Mouse (Mus musculus) retina, adult 2 months (tissue): Measurements from ENCODE around the gene Tmem169.
"Not testable (repeated sequence)": the region's sequence is repeated elsewhere in the genome, so short reads cannot be mapped to it uniquely, and the experiment has no call there.

Experiments
- DNase-seq: peaks from one replicate; pipeline ENCODE4 v3.0.0-alpha.2; 2012; ENCODE audit warnings: low read depth, low spot score

Tmem169 gene

DNA sequence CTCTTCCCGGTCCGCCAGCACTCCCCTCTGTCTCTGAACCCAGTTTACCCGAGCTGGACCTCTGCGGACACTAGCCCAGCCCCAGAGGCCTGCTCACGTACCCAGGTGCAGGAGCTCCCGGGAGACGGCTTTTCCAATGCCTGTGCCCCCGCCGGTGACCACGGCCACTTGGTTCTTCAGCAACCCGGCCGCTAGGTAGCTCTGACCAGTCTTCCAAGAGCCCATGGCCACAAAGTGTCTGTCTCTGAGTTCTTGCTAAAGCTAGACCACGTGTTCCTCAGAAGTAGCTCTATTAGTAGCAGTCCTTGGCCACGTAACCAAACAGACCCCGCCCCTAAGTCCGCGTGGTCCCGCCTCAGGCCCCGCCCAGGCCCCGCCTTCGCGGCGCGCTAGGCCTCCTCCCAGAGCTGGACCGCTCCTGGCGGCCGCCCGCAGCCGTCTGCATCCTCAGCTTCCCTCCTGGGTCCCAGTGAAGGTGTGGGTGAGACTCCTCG, at the start of gene Tmem169, which contains the start of gene Pecr:
TSS of gene Tmem169 (plus strand) at position 378 of the 494 bp plus-strand sequence.
TSS of gene Pecr (minus strand) at position 323 of the 494 bp plus-strand sequence.
- DNase-seq = peak; percentile 77

GRCm38 (mm10) chr1:72236363-72237006, 47.7 kb upstream of the Tmem169 start:
- not testable (repeated sequence) for DNase-seq

DNA sequence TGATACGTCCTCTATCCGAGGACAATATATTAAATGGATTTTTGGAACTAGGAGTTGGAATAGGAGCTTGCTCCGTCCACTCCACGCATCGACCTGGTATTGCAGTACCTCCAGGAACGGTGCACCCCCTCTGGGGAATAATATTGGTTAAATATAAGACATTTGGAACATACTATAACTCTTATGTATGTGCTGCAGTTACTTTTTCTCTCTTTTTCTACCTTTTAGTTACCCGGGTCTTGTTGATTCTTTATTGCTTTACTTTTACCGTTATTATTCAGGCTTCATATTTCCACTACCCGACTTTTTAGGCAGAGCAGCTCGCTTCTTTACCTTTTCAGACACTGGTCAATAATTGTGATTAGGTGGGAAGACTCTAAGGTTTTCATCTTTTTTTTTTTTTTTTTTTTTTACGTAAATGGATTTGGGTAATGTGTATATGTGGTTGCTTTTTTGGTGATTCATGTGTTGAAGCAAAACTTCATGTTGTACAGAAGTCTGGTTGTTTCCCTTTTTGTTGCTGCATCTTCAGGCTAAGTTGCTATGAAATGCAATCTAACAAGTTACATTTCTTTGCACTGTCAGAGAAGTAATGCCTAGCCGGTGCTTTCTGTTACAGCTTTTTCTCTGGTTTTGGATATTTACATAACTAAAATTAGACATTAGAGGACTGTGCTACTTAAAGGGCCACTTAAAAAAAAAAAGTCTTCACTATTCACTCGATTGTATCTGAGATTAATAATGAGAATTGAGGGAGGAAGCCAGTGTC, 47.0 kb upstream of the Tmem169 start:
- DNase-seq = no peak

- no peak for DNase-seq
Observed at GRCm38 (mm10) chr1:72238016-72238580, 46.1 kb upstream of the Tmem169 start.

DNA sequence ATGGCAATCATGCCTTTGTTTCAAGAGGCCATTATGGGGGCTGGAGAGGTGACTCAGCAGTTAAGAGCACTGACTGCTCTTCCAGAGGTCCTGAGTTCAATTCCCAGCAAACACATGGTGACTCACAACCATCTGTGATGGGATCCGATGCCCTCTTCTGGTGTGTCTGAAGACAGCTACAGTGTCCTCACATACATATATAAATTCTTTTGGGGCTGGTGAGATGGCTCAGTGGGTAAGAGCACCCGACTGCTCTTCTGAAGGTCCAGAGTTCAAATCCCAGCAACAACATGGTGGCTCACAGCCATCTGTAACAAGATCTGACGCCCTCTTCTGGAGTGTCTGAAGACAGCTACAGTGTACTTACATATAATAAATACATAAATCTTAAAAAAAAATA, 45.1 kb upstream of the Tmem169 start:
- DNase-seq = not testable (repeated sequence)

DNA sequence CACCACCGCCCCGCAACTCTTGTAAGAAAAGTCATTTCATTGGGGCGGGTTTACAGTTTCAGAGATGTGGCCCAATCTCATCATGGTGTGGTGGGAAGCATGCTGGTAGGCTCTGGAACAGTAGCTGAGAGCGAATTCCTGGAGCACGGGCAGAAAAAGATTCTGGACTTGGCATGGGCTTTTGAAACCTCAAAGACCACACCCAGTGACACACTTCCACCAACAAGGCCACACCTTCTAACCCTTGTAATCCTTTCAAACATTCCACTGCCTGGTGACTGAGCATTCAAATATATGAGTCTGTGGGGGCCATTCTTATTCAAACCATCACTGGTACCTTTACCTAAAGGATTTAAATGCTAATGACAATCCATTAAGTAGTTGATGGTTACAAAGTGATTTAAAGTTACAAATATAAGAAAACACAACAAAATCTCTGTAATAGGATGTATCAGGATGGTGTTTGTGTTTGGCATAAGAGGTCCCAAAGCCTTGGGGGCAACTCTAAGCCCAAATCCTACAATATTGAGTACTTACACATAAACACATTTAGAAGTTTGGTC, 41.5 kb upstream of the Tmem169 start:
- DNase-seq = no peak

DNA sequence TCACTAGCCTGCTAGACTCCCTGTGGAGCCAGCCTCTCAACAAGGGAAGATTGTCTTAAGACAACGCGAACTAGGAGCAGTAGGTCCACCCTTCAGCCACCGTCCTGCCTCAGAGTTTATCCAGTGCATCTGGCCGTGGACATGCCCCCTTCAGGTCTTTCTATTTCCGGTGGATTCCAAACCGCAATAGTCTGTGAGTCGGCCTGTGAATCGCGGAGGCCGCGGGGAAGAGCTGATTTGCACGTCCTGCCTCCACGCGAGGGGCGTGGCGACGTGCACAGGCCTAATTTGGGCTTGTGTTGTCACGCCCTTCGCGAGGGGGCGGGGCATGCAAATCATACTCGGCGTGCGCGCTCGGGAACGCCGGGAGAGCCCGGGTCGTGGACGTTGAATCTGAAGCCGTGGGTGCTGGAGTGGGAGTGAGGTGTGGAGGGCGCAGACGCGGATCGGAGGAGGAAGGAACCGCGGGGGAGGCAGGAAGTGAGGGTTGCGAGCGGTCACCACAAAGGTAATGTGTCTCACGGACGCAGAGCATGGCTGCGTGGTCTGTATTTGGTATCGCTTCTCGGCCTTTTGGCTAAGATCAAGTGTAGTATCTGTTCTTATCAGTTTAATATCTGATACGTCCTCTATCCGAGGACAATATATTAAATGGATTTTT, 40.4 kb upstream of the Tmem169 start:
- peak; percentile 96 for DNase-seq

DNA sequence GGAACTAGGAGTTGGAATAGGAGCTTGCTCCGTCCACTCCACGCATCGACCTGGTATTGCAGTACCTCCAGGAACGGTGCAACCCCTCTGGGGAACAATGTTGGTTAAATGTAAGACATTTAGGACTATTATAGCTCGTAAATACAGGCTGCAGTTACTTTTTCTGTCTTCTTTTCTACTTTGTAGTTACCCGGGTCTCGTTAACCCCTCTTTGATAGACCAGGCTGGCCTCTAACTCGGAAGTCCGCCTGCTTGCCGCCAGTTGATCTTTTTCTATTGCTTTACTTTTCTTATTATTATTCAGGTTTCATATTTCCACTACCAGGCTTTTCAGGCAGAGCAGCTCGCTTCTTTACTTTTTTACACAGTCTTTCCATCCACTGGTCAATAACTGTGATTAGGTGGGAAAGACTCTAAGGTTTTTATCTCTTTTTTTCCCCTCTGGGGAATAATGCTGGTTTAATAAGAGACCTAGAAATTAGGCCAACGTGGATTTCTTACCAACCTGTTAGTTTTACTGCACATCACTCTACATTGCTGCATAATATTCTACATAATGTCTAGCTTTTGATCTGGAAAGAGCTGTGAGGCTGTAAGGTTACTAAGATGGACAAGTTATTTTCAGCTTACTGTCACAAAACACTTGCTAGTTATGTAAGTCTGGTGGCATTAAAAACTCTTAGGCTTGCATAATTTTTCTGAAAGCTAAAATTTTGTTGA, 39.7 kb upstream of the Tmem169 start:
- DNase-seq = no peak

DNA sequence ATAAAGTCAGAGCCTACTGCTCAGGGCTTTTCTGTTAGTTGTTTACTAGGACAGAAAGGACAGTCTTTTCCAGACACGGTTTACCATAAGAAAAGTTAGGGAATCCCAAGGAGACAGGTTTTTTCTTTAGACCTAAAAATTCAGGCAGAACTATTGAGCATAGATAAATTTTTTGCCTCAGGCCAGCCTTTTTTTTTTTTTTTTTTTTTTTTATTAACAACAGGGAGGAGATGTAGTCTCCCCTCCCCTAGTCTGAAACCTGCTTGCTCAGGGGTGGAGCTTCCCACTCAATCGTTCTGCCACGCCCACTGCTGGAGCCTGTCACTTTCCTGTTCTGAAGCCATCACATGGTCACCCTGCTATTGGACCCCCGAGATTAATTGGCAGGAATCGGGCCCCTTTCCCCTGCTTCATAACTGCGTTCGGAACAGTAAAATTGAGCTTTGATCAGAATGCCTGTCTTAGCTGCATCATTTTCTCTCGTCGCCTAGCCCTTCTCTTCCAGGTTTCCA, 35.9 kb upstream of the Tmem169 start:
- not testable (repeated sequence) for DNase-seq

DNA sequence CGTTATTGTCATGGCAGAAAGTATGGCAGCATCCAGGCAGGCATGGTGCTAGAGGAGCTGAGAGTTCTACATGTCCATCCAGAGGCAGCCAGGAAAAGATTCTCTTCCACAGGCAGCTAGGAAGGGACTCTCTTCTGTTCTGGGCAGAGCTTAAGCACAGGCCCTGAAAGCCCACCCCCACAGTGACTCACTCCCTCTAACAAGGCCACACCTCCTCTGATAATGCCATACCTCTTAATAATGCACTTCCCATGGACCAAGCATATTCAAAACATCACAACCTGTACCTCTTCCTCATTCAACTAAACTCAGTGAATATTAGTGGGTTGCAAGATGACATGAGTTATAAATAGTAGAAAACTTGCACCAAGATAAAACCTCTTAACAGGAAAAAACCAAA, 32.4 kb upstream of the Tmem169 start:
- DNase-seq = no peak

DNA sequence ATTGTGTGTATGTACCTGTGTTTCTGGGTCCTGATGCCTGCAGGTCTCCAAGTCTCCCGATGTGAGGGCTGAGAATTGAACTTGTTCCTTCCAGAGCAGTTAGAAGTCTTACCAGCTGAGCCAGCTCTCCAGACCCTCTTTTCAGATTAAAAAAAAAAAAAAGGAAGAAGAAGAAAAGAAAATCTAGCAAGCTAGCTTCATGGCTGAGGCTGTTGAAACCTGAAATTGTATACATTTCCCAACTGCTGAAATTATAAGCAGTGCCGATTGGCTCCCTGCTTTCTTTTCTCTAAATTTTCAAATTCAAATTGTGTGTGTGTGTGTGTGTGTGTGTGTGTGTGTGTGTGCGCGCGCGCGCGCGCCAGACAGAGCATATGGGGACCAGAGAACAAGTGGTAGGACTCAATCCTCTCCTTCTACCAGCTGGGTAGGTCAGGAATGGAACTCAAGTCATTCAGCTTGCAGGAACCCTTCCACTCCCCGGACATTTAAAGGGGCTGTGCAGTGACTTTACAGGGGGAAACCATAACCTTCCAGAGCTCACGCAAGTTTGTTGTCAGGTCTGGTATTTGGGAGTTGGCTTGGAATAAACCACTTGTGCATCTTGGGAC, 30.2 kb upstream of the Tmem169 start:
- DNase-seq = no peak

- DNase-seq = peak; percentile 79
Observed at GRCm38 (mm10) chr1:72254545-72255061, 29.6 kb upstream of the Tmem169 start.

- DNase-seq = no peak
Observed at GRCm38 (mm10) chr1:72255062-72255853, 28.9 kb upstream of the Tmem169 start.

DNA sequence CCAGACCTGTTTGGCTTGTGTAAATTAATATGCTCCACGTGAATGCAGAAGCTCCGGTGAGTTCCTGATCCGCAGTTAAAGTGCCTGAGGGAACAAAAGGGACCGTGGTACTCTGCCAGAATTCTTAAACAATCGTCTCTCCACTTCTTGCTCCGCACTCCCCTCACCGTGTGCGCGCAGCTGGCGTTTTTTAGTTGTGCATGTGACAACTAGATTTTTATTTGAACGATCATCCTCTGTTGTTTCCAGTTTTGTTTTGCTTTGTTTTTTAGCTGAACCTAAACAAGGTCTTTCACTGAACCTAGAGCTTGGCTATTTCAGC, 28.4 kb upstream of the Tmem169 start:
- DNase-seq = no peak

GRCm38 (mm10) chr1:72256381-72257256, 27.6 kb upstream of the Tmem169 start:
- DNase-seq = no peak

- DNase-seq = no peak
Observed at GRCm38 (mm10) chr1:72263099-72263498, 21.1 kb upstream of the Tmem169 start.

DNA sequence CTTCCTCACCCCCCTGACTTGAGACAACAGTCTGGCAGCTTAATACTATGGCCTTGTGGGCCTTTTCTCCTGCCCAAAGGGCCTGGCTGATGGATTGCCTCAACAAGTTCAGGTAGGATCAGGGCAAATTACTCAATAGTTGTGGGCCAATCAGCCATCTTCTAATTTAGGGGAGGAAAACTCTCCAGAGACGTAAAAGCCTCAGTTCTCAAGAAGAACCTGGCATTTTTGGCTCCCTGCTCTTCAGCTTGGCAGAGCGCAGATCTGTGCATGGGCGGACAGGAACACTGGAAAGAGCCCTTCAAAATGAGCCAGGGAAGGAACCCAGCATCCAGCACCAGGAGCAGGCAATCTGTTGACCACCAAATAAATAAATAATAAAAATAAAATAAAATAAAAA, 6.1 kb upstream of the Tmem169 start:
- DNase-seq = no peak

- no peak for DNase-seq
Observed at GRCm38 (mm10) chr1:72282604-72283003, 1.6 kb upstream of the Tmem169 start.
